Mouse (Mus musculus) layer of hippocampus, postnatal 25 days (tissue): ENCODE data around the gene P2ry14. TPM values are rescaled to one million over a fixed set of nuclear protein-coding genes. Genes with fewer than 3 reads are reported as not detected.

Experiments used
- DNase-seq, 2 experiments: peaks; one replicate each; pipeline ENCODE4 v3.0.0; 2022; ENCODE audit warnings: mixed read lengths in 2 of 2, low spot score in 1 of 2; ENCODE audit errors: extremely low spot score in 1 of 2
- total RNA-seq, 2 experiments: library from RNA; stranded (reverse); gene quantifications; 2 replicates each; pipeline ENCODE4 v1.2.3; 2021

The P2ry14 gene
- 1 to 10 TPM; 1.4 to 2.8 TPM for total RNA-seq

- DNase-seq, result no peak
Observed at GRCm38 (mm10) chr3:59153424-59153823, at the start of gene P2ry14. Gene P2ry14 (minus strand): TSS chr3:59153618.

GRCm38 (mm10) chr3:59197329-59197948, 44.0 kb upstream of the P2ry14 start:
- DNase-seq, result no peak

GRCm38 (mm10) chr3:59194938-59195337, 41.5 kb upstream of the P2ry14 start, which contains the start of gene Gpr87:
Gene Gpr87 (minus strand): TSS chr3:59195104.
- no peak for DNase-seq

GRCm38 (mm10) chr3:59194099-59194498, 40.7 kb upstream of the P2ry14 start:
- DNase-seq, result no peak

- DNase-seq, result no peak
Observed at GRCm38 (mm10) chr3:59191674-59192073, 38.3 kb upstream of the P2ry14 start.

GRCm38 (mm10) chr3:59187336-59187735, 33.9 kb upstream of the P2ry14 start:
- DNase-seq, result no peak

GRCm38 (mm10) chr3:59185662-59186061, 32.2 kb upstream of the P2ry14 start:
- DNase-seq, result no peak

GRCm38 (mm10) chr3:59182129-59182528, 28.7 kb upstream of the P2ry14 start:
- DNase-seq, result no peak

GRCm38 (mm10) chr3:59181134-59181533, 27.7 kb upstream of the P2ry14 start:
- DNase-seq, result no peak

- DNase-seq, result no peak
Observed at GRCm38 (mm10) chr3:59176871-59177270, 23.5 kb upstream of the P2ry14 start.

GRCm38 (mm10) chr3:59175234-59175633, 21.8 kb upstream of the P2ry14 start:
- peak in 1 of 2 experiments; percentile 39 for DNase-seq

GRCm38 (mm10) chr3:59174426-59175154, 21.2 kb upstream of the P2ry14 start:
- no peak for DNase-seq

GRCm38 (mm10) chr3:59169921-59170627, 16.7 kb upstream of the P2ry14 start:
- no peak for DNase-seq

- no peak for DNase-seq
Observed at GRCm38 (mm10) chr3:59169215-59169614, 15.8 kb upstream of the P2ry14 start.

GRCm38 (mm10) chr3:59168476-59168875, 15.1 kb upstream of the P2ry14 start:
- no peak for DNase-seq

GRCm38 (mm10) chr3:59167417-59168054, 14.1 kb upstream of the P2ry14 start:
- no peak for DNase-seq

- no peak for DNase-seq
Observed at GRCm38 (mm10) chr3:59160465-59160864, 7.0 kb upstream of the P2ry14 start.

GRCm38 (mm10) chr3:59157048-59157447, 3.6 kb upstream of the P2ry14 start:
- no peak for DNase-seq

- DNase-seq, result no peak
Observed at GRCm38 (mm10) chr3:59155404-59155803, 2.0 kb upstream of the P2ry14 start.

- DNase-seq, result no peak
Observed at GRCm38 (mm10) chr3:59154888-59155287, 1.5 kb upstream of the P2ry14 start.

GRCm38 (mm10) chr3:59150624-59151023, 2.8 kb downstream of the P2ry14 start:
- no peak for DNase-seq
